Mouse (Mus musculus) telencephalon, adult 2 months (tissue): ENCODE data around the gene Mybbp1a.
A peak's percentile ranks its signal among the peaks of the same experiment; 100 is the strongest.

Experiments
- DNase-seq: peaks from one replicate; pipeline ENCODE4 v3.0.0-alpha.2; 2011; ENCODE audit warnings: low read depth, low spot score

The Mybbp1a gene

GRCm38 (mm10) chr11:72440965-72441664 lies at the start of gene Mybbp1a:
TSS of gene Mybbp1a (plus strand) at chr11:72441355.
- peak; percentile 97 for DNase-seq

- no peak for DNase-seq
Measured at GRCm38 (mm10) chr11:72393243-72393642, 47.9 kb upstream of the Mybbp1a start.

GRCm38 (mm10) chr11:72393669-72394068 lies 47.5 kb upstream of the Mybbp1a start:
- DNase-seq: no peak

DNA sequence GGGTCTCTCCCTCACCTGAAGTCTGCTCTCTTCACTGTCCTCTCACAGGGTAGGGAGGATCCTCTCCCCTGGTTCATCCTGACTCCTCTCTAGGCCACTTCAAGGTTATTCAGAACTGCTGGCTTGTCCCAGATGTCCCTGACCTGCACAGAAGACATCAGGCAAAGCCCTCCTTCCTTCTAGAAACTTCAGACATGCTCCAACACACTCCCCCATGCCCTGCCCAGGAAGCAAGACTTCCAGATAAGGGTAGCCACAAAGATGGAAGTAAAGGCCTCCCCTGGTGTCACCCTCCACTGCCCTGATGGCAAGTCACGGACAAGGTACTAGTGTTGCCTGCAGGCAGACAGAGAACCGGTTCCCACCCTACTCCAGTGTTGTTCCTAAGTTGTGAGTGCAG lies 46.5 kb upstream of the Mybbp1a start:
- DNase-seq: no peak

GRCm38 (mm10) chr11:72395652-72396051 lies 45.5 kb upstream of the Mybbp1a start:
- no peak for DNase-seq

DNA sequence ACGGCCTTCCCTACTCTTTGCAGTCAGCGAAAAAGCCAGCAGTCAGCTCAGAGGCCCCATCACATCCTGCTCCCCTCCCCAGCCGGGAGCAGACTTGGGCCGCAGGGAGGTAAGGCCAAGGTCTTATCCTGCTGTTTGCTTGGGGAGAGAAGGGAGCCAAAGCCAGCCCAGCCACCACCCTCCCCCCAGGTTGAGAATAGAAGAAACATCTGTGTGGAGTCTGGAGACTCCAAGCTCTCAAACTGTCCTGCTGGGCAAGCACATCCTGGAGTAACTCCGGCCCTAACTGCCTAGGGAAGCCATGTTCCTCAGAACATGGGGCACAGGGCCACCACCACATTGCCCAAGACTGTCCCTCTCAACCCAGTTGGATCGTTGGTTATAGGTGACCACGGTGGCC lies 44.5 kb upstream of the Mybbp1a start:
- DNase-seq: no peak

DNA sequence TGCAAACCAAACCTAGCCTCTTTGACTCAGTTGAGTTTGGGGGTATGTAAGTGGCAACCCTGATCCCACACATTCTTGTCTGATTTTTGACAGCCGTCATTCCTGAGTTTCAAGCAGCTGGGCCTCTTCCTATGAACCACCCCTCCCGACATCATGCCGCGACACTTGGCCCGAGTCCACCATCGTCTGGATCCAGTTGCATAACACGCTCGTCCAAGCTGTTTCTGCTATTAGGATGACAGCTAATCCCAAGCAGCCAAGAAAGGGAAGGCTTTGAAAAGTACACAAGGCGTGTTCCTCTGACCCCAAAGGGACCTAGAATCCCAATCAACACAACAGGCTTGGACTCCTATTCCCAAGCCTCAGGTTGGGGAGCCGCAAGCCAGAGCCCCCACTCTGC lies 44.1 kb upstream of the Mybbp1a start:
- DNase-seq: no peak

- no peak for DNase-seq
Measured at GRCm38 (mm10) chr11:72397811-72398525, 43.2 kb upstream of the Mybbp1a start.

GRCm38 (mm10) chr11:72401068-72401467 lies 40.1 kb upstream of the Mybbp1a start:
- no peak for DNase-seq

DNA sequence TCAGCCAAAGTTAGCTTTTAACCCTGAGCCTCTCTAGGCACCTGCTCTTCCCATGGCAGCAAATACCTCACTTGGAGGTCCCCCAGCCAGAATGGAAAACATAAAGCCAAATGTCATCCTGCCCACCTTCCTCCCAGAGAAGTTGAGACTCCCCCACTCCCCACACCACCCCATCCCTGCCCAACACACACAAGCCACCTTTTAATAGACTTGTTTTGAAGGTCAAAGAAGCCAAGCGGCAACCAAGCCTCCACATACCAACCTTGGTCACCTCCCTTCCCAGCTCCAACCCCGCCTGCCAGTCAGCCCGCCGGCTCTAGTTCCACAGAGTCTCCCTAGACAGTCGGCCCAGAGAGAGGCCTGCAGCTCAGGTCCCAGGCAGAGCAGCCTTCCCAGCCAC lies 39.1 kb upstream of the Mybbp1a start:
- no peak for DNase-seq

GRCm38 (mm10) chr11:72402969-72403368 lies 38.2 kb upstream of the Mybbp1a start:
- DNase-seq: no peak

DNA sequence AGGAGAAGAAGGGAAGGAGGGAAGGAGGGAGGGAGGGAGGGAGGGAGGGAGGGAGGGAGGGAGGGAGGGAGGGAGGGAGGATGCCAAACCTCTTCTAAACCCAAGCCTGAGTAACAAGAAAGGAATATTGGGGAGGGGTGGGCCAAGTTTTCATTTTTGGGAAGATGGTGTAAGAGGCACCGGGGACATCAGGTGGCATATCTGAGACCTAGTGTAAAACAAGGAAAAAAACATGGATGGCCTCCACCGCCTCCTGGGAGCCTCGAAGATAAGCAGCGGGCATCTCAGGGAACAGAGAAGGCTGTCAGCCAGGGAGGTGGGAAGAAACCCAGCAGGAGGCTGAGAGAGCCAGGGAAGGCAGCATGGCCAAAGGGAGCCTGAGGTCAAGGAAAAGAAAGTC lies 35.6 kb upstream of the Mybbp1a start:
- DNase-seq: no peak

DNA sequence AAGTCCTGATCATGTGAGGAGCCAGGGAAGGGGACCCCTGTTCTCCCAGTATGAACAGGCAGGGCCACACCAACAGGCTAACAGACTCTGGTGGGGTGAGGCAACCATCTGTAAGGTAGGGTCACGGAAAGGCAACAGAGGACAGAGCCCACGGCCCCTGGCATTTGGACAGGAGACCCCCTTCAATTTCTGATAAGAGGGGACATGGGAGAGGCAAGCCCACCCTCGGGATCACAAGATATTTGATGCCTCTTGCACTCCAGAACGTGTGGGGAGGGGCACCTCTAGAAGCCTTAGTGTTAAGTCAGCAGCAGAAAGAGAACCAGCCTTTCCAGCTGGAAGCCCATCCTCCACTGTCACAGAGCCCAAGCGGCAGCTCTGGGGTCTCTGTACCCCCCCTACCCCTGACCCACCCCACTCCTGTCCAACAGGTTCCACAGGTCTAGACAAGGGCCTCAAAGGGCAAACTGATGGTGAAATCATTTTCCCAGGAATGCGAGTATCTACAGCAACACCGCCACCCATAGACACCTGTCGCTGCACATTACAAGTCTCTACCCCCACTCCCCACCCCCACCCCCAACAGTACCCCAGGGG lies 35.0 kb upstream of the Mybbp1a start:
- DNase-seq: no peak

- DNase-seq: no peak
Measured at GRCm38 (mm10) chr11:72407081-72407480, 34.1 kb upstream of the Mybbp1a start.

GRCm38 (mm10) chr11:72407574-72407973 lies 33.6 kb upstream of the Mybbp1a start:
- DNase-seq: no peak

- DNase-seq: no peak
Measured at GRCm38 (mm10) chr11:72408451-72409170, 32.5 kb upstream of the Mybbp1a start.

DNA sequence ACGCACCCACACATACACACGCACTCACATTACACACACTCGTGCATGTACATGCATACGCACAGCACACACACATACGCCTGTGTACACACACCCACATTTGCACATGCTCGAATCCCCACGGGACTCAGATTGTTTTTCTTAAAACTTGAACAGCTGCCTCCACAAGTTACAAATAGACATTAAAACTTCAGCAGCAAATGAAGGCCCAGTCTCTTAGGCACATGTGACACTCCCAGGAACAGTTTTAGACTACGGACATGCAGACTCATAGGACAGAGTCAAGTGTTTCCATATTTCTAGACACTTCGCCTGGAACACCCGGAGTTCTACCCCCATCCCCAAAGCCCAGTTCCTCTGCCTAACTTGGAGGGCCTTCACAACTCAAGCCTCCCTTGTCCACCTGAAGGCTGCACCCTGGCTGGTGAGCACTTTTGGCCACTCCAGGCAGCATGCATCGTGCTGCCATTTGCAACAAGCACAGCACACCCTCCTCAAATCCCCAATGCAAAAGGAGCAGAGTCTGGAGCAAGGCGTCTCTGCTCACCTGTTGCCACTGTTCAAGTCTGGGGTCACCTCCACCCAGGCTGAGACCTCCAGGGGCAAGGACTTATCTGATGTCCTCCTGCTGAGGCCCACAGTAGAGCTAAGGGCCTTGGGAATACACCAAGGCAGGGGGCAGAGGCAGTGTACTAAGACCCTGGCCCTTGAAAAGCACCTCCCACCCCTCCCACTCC lies 31.3 kb upstream of the Mybbp1a start:
- no peak for DNase-seq

DNA sequence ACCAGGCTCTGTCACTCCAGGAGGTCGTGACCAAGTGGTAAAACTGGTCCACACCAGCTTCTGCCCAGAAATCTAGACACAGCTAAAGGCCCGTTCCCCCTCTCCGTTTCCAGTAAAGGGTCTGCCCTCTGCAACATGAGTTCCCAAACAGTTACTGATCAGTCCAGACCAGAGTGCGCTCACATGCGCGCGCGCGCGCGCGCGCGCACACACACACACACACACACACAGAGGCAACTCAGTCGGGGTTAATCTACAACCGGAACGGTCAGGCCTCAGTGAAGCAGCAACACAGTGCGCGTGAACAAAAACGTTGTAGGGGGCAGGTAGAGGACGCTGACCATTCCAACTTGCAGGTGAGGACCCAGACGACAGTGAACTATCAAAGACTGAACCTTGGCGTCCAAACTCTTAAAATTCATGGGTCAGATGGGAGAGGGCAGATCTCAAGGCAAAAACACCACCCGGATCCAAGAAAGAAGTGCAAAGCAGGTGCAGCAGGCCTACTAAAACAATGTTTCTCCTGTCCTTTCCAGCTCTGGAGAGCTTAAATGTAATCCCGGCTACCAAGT lies 30.5 kb upstream of the Mybbp1a start:
- no peak for DNase-seq

GRCm38 (mm10) chr11:72411093-72411921 lies 29.8 kb upstream of the Mybbp1a start, which contains the start of gene Smtnl2:
TSS of gene Smtnl2 (minus strand) at chr11:72411713.
- DNase-seq: no peak

GRCm38 (mm10) chr11:72411945-72412344 lies 29.2 kb upstream of the Mybbp1a start:
- DNase-seq: no peak
